Mouse (Mus musculus): ENCODE measurements around the gene Cenpv. TPM values are rescaled to one million over a fixed set of nuclear protein-coding genes. Genes with fewer than 3 reads are reported as not detected.

Cenpv gene
- total RNA-seq, 2 experiments from 2014 or later, result 38.7 to 47.9 TPM

DNA sequence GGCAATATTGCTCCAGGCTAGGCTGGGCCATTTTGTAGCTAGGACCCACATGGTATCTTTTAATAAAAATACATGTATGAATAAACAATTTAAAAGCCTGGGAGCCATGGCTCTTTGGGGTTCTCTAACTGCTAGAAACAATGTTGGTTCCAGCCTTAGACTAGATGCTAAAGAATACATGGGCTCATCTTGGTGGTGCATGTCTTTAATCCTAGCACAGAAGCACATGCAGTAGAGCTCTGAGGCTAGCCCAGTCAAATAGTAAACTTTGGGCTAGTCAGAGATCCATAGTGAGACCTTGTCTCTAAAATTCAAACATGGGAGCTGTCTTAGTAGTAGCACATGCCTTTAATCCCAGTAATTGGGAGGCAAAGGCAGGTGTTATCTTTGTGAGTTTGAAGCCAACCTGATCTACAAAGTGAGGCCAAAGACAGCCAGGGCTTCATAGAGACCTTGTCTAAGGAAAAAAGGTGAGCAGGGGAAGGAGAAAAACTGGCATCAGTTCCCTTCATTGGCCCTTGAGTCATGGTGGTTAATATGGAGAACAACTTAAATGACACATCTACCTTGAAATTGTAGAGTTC is 16.0 kb upstream of the Cenpv start:
- intact Hi-C loops (cut with DNase I), result no loop called here
- no peak for DNase-seq (ENCODE audit: low spot score in 2 of 2)

DNA sequence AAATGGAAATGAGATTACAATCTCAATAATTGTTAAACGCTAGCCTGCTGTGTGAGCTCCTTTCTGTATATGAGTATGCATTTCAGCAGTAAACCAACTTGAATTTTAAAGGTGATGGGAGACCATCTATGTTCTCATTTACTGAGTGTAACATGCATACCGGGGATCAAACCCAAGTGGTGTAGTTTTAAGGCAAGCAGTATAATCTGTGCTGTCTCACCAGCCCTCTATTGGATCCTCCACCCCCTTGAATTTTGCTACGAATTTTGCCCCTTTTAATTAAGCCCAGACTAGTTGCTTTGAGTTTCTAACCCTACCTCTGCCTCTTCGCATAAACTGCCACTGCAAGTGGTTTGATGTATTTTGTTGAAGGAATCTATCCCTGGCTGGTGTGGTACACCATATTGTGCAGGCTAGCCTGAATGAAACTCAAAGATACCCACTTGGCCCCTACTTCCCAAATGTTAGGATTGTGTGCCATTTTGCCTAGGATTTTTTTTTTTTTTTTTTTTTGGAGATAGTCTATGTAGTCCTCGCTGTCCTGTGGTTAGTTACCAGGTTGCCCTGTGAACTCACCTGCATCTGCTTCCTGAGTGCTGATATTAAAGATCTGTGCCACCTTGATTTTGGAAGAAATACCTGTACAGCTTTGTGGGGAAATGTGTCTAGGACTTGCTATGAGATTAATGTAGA is 15.2 kb upstream of the Cenpv start:
- intact Hi-C loops (cut with DNase I), result no loop called here
- DNase-seq (ENCODE audit: low spot score in 2 of 2), result no peak

DNA sequence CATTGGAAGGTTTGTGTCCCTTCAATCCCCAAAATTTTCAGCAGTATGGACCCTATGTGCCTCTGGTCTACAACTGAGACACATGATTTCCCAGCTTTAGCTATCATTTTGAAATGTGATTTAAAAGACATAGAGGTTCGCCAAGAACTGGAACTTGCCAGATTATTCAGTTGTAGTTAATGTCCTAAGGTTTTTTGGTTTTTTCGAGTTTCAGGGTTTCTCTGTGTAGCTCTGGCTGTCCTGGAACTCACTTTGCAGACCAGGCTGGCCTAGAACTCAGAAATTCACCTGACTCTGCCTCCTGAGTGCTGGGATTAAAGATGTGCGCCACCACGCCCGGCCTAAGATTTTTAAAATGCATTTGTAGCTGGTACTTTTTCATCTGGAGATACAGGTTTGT is 14.6 kb upstream of the Cenpv start:
- intact Hi-C loops (cut with DNase I), result no loop called here
- no peak for DNase-seq (ENCODE audit: low spot score in 2 of 2)

DNA sequence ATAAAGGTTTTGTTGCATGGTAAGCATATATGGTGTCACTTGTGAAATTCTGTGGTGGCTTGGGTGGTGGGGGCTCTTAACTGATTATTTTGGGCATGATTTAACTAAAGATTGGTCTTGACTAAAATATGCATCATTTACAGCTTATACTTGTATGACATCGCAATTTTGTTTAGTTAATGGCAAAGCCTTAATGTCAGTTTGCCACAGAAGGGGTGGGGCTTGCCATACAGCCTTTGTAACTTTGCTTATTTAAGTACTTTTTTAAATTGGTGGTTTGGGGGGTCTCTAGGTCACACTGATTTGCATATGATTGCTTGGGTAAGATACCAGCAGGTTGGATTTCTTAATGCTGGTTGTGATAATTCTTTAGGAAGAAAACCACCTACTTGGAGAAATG is 14.1 kb upstream of the Cenpv start:
- DNase-seq (ENCODE audit: low spot score in 2 of 2), result no peak
- intact Hi-C loops (cut with DNase I), result no loop called here

DNA sequence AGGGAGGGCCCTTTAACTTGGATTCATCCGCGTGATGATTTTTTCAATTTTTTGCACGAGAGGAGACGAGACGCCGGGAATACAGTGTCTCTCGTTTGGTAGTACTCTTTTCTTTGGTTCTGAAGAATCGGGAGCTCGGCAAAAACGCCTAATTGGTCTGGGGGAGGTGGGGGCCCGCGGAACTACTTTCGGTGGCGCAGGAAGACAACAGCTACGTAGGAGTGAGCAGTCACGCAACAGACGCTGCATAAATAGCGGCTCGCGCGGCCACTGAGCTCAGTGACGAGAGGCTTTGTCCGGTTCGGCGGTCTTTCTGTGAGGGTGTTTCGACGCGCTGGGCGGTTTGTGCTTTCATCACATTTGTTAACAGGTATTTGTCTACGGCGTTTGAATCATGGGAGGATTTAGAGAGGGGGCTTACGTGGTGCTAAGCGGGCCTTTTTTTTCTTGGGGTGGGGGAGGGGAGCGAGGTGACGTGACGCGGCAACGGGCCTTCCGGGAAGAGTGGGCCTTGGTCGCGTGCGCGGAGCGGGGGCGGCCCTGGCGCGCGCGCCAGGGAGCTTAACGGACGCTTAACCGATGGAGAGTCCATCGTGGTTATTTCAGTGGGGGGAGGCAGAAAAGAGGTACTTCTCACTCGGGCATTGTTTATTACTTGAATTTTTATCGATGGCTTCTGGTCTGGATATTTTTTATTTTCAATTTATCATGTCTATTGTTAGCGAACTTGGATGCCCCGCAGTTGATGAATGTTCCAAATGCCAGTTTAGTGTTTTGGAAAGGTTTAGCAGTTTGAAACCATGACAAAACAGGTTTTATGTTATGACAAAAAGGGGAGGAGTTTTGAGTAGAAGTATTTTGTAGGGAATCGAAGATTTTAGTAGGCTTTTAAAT is 12.4 kb upstream of the Cenpv start:
- intact Hi-C loops (cut with DNase I), result loop anchor here (1.0 to 2.0 kb wide), 3 partner anchors 25 to 95 kb away; no protein-coding TSS in a partner anchor
- DNase-seq (ENCODE audit: low spot score in 2 of 2), result peak; percentile 83 to 89

DNA sequence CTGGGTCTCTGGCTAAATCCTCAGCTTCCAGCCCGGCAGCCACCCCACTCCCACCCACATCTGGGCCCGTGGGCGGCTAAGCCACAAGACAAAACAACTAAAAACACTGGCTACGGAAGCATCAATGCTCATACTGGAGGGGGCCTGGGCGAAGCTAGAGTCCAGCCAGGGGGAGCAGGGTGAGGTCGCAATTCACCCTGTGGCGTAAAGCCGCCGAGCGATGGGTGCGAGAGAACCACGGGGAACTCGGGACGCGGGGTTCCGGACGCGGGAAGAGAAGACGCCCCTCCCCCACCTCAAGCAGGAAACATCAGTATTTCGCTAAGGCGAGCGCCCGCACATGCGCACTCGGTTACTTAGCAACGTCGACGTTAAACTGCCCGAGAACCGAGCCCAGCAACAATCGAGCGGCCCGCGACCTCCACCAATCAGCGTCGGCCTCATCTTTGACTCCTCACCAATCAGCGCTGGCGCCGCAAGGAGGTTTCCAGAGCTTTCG is 11.7 kb upstream of the Cenpv start, which contains the start of gene Ubb:
Gene Ubb (plus strand): TSS at position 445 of the 499 bp plus-strand sequence.
- peak; percentile 98 to 99 for DNase-seq (ENCODE audit: low spot score in 2 of 2)
- intact Hi-C loops (cut with DNase I), result loop anchor here (1.0 to 2.0 kb wide), 3 partner anchors 26 to 94 kb away; no protein-coding TSS in a partner anchor

GRCm38 (mm10) chr11:62550227-62550685 is 11.2 kb upstream of the Cenpv start:
- intact Hi-C loops (cut with DNase I), result loop anchor here (2.0 kb wide), 2 partner anchors 27 to 93 kb away; no protein-coding TSS in a partner anchor
- peak; percentile 43 to 56 for DNase-seq (ENCODE audit: low spot score in 2 of 2)

- no peak for DNase-seq (ENCODE audit: low spot score in 2 of 2)
- intact Hi-C loops (cut with DNase I), result loop anchor here (2.0 kb wide), 2 partner anchors 27 to 93 kb away; no protein-coding TSS in a partner anchor
Measured at GRCm38 (mm10) chr11:62549782-62550181, 10.7 kb upstream of the Cenpv start.

- intact Hi-C loops (cut with DNase I), result no loop called here
Measured at GRCm38 (mm10) chr11:62543991-62544390, 4.9 kb upstream of the Cenpv start.

GRCm38 (mm10) chr11:62541581-62541980 is 2.5 kb upstream of the Cenpv start:
- no peak for DNase-seq (ENCODE audit: low spot score in 2 of 2)

More at GRCm38 (mm10) chr11:62543991-62544390, 4.9 kb upstream of the Cenpv start:
- no peak for DNase-seq (ENCODE audit: low spot score in 2 of 2)

DNA sequence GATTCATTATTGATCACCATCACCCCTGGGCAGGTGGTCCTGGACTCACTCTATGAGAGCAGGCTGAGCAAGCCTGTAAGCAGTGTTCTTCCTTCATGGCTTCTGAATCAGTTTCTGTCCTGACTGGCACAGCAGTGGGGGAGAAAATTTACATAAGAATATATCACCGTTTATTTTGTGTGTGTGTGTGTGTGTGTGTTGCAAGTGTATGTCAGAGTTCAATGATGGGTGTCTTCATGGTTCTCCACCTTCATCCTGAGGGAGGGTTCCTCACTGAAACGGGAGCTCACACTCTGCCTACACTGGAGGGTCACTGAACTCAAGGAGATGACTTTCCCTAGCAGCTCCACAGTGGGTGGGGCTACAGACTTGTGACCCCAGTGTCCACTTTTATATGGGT is 1.9 kb upstream of the Cenpv start:
- no peak for DNase-seq (ENCODE audit: low spot score in 2 of 2)
- intact Hi-C loops (cut with DNase I), result no loop called here

More at GRCm38 (mm10) chr11:62541581-62541980, 2.5 kb upstream of the Cenpv start:
- intact Hi-C loops (cut with DNase I), result no loop called here

DNA sequence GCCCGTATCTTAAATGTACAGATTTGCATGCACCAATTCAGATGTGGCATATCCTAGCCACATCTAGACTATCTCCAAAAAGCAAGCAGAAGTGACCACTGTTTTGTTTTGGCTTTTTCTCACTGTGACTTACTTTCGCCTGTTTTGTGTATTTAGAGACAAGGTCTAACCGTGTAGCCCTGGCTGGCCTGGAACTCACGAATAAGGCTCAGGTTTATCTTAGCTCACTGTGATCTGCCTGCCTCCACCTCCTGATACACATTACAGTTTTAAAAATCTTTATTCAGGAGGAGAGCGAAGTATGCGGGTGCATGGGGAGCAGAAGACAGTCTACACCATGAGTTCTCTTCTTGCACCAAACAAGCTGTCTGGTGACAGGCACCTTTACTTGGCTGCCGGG is 1.1 kb upstream of the Cenpv start:
- DNase-seq (ENCODE audit: low spot score in 2 of 2), result no peak
- intact Hi-C loops (cut with DNase I), result no loop called here

GRCm38 (mm10) chr11:62538321-62539088 is 556 bp downstream of the Cenpv start:
- intact Hi-C loops (cut with DNase I), result loop anchor here (5.0 kb wide), 2 partner anchors 39 to 81 kb away; partner anchors contain the start of genes Ncor1 and Pigl
- peak; percentile 55 to 64 for DNase-seq (ENCODE audit: low spot score in 2 of 2)

DNA sequence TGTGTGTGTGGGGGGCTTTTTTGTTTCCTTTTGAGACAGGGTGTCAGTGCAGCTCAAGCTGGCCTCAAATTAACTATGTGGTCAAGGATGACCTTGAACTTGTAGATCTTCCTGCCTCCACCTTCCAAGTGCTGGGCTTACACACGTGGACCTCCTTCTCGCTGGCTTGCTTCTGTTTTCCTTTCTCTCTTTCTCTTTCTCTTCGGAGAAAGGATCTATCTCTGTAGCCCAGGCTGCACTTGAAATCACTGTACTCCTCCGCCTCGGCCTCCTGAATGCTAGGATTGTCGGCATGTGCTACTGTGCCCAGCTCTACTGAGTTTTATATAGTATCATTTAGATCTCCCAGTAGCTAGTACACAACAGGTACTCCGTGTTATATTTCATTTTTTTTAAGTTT is 1.5 kb downstream of the Cenpv start:
- no peak for DNase-seq (ENCODE audit: low spot score in 2 of 2)
- intact Hi-C loops (cut with DNase I), result loop anchor here (5.0 kb wide), 2 partner anchors 40 to 80 kb away; partner anchors contain the start of genes Ncor1 and Pigl

DNA sequence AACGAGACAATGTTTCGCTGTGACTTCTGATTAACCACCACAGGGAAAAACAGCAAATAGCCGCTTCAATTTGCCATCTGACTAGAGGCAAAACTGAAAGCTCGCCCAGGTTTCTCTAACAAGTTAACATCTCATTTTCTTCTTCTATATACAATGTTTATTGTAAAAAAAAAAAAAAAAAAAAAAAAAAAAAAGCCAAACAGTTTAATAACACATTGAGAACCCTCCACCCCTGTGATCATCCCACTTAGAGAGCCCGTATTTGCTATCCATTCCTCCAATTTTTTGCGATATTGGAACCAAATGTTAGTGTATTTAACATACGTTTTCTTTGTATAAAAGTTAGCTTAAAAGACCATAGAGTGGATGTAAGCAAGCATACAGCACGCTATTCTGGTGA is 2.0 kb downstream of the Cenpv start:
- DNase-seq (ENCODE audit: low spot score in 2 of 2), result no peak
- intact Hi-C loops (cut with DNase I), result loop anchor here (5.0 kb wide), 2 partner anchors 40 to 80 kb away; partner anchors contain the start of genes Ncor1 and Pigl

- intact Hi-C loops (cut with DNase I), result no loop called here
- DNase-seq (ENCODE audit: low spot score in 2 of 2), result no peak
Measured at GRCm38 (mm10) chr11:62522283-62522682, 16.8 kb downstream of the Cenpv start.

DNA sequence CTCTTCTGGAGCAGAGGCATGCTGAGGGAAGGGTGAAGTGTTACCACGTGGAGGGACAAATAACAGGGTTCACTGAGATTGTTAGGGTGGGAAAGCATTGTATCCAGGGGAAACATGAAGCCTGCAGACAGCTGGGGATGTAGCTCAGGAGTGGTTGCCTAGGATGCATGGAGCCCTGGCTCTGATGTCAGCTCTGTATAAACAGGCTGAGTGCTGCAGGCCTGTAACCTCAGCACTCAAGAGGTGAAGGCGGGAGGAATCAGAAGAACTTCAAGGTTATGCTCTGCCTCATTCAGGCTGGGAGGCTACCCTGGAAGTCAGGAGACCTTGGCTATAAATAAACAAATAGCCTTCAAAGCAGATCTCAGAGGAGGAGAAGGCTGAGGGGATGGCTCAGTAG is 20.1 kb downstream of the Cenpv start:
- intact Hi-C loops (cut with DNase I), result no loop called here
- no peak for DNase-seq (ENCODE audit: low spot score in 2 of 2)

DNA sequence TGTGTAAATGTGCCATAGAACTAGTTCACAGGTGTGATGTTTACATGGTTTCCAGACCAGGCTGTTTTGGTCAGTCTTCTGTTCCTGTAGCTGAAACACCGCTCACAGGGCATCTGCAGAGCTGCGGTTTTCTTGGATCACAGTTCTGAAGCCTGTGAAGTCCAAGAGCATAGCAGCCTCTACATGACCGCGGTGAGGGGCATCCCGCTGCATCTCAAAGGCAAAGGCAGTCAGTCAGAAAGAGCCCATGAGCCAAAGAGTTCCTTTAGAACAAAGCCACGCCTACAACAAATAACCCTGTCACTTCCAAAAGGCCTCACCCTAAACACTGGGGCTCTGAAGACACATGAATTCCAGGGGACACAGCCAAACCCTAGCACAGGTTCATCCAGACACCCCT is 25.8 kb downstream of the Cenpv start:
- no peak for DNase-seq (ENCODE audit: low spot score in 2 of 2)
- intact Hi-C loops (cut with DNase I), result no loop called here

Measured in left cerebral cortex, postnatal 36 days (tissue).